Mouse (Mus musculus) embryonic fibroblast, embryonic 13.5 days (primary cell): ENCODE data around the gene Rnaseh2c. TPM values are rescaled to one million over a fixed set of nuclear protein-coding genes. Genes with fewer than 3 reads are reported as not detected.

Experiments used
- H3K27ac ChIP-seq: 2 replicates; pipeline ENCODE4 v1.5.1; 2012; ENCODE audit warnings: low read length, control low read depth, inconsistent platforms; ENCODE audit not compliant: insufficient read depth
- H3K4me1 ChIP-seq: 2 replicates; pipeline ENCODE4 v1.6.1; 2011; ENCODE audit warnings: low read length; ENCODE audit not compliant: control insufficient read depth, insufficient read depth
- H3K4me3 ChIP-seq: 2 replicates; pipeline ENCODE4 v1.5.1; 2011; ENCODE audit warnings: mild to moderate bottlenecking, control low read depth, low read length; ENCODE audit not compliant: insufficient read depth
- CTCF ChIP-seq: IDR thresholded peaks from 2 replicates; pipeline ENCODE4 v1.5.1; 2011; ENCODE audit warnings: mild to moderate bottlenecking, control low read depth, low read length, moderate library complexity, borderline replicate concordance; ENCODE audit not compliant: insufficient read depth
- POLR2A ChIP-seq: IDR thresholded peaks from 2 replicates; pipeline ENCODE4 v1.6.1; 2011; ENCODE audit warnings: low read depth, mild to moderate bottlenecking, control low read depth, low read length, moderate library complexity
- polyA plus RNA-seq: library from polyadenylated mRNA; stranded (reverse); fragments of >200 nt; gene quantifications from 2 replicates; pipeline ENCODE4 v1.2.4, GENCODE M21; 2011; ENCODE audit warnings: low read depth; ENCODE audit not compliant: missing spikeins, insufficient read length

Gene Rnaseh2c
- polyA plus RNA-seq, 1 experiment = 38.5 TPM

DNA sequence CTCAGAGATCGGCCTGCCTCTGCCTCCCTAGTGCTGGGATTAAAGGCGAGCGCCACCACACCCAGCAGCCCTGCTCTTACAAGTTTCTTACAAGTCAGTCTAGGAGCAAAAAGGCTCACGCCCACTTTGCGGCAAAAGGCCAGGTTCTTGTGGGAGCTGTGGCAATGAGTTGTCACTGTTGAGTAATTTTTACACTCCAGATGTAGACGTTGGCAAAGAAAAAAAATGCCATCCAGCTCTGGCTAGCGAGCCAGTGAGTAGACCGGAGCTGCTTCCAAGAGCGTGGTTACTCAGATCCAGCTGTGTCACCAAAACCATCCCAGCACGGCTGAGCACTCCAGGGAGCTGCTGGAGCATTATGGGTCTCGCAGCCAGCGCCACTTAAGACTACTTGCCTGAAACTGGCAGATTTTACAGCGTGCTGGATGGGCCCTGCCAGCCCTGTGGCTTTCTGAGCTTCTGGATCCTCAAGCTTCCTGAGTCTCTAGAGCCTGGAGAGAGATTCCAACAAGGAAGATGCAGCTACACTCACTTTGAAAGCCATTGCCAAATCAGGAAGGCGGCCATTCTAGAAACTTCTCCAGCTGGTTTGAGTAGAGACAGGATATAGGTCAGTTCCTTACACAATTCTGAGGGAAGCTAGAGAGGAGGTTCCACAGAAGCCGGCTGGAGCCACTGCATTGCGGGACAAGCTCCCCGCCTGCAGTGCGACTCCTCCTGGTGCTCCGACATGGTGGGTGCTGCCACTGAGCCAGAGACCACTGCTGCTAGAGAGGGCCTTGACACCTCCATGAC lies 29.1 kb upstream of the Rnaseh2c start:
- Histone ChIP-seq H3K4me3 (no peak overlapping the region), H3K27ac (0 out of 2 replicates have a peak overlapping the region, but pooled peaks have one; percentile 8), H3K4me1 (no peaks in the 10 kb centered on the region)
- TF ChIP-seq CTCF (no peak), POLR2A (no peak)

DNA sequence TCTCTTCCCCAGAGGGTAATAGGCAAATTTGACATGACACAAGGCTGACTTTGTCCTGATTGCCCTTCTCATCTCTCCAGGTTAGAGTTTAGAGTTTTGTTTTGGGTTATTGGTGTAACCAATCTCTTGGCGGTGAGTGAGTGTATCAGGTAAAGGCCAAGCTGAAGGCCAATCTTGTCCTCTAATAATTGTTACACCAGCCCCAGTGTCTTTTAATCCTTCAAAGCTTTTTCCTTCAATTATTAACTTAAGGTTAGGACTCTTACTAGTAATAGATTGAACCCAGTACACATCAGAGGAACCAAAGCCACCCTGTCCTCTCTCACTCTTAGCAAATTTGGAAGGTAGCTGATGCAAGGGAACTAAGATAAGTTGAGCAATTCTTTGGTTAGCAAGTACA lies 26.3 kb upstream of the Rnaseh2c start:
- TF ChIP-seq POLR2A (no peak), CTCF (no peak)
- Histone ChIP-seq H3K4me1 (no peaks in the 10 kb centered on the region), H3K4me3 (no peak overlapping the region), H3K27ac (no peak overlapping the region)

DNA sequence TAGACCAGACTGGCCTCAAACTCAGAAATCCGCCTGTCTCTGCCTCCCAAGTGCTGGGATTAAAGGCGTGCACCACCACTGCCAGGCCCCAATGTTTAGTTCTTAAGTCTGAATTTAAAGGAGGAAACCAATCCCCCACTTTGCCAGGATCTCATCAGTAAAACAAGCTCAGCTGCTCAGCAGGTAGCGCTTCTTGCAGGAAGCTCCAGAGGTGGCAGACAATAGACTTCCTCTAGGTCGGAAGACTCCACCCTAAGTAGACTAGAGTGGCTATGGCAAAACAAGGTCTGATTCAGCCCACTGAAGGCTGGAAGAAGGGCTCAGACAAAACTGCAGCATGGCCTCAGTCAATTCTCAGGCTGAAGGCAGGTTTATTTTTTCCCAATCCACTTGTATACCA lies 21.7 kb upstream of the Rnaseh2c start:
- H3K4me3 ChIP-seq = no peak overlapping the region
- H3K27ac ChIP-seq = no peak overlapping the region
- H3K4me1 ChIP-seq = no peaks in the 10 kb centered on the region
- TF ChIP-seq CTCF = no peak
- no peak for TF ChIP-seq POLR2A

DNA sequence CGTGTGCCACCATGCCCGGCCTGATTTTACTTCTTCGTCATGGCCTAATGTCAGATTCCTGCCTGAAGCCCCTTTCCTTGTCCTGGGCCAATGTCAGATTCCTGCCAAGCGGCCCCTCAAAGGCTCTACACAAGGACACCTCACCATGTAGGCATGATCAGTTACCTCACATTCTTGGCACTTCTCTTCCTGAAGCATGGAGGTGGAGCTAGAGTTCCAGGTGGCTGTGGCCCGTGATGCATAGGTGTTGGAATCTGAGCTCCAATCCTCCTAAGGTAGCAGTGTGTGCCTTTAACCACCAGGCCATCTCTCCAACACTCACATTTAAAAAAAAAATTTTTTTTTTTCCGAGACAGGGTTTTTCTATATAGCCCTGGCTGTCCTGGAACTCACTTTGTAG lies 20.9 kb upstream of the Rnaseh2c start:
- H3K4me1 ChIP-seq = no peaks in the 10 kb centered on the region
- no peak overlapping the region for H3K27ac ChIP-seq
- H3K4me3 ChIP-seq = no peak overlapping the region
- TF ChIP-seq POLR2A (no peak), CTCF (no peak)

DNA sequence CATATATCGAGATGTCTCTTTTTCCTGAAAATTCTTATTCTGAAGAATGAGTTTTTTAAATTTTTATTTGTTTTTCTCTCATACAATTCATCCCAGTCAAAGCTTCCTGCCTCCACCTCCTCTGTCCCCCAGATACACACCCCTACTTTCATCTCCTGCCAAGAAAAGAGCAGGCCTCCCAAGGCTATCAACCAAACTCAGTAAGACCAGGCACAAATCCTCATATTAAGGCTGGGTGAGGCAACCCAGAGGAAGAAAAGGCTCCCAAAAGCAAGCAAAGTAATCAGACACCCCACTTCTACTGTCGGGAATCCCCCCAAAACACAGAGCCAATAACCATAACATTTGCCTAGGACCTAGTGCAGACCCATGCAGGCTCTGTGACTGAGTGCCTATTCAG lies 19.7 kb upstream of the Rnaseh2c start:
- no peaks in the 10 kb centered on the region for H3K4me1 ChIP-seq
- TF ChIP-seq CTCF (no peak), POLR2A (no peak)
- H3K4me3 ChIP-seq = no peak overlapping the region
- no peak overlapping the region for H3K27ac ChIP-seq

DNA sequence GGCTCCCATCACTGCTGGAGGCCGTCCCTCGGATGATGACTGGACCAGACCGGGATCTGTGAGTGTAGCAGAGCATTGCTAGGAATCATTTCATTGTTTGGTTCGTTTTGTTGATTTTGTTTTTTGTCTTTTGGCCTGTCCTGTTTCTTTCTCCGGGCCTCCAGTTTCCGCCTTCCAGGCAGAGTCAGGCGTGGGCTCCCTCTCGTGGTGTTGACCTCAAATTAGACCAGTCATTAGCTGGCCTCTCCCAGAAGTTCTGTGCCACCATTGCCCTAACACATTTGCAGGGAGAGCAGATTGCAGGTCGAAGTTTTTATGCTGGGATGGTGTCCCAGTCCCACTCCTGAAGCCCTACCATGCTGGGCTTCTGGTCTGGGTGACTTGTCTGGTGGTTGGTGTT lies 12.5 kb upstream of the Rnaseh2c start:
- H3K4me1 ChIP-seq = no peaks in the 10 kb centered on the region
- H3K4me3 ChIP-seq = no peak overlapping the region
- TF ChIP-seq POLR2A = no peak
- TF ChIP-seq CTCF = no peak
- no peak overlapping the region for H3K27ac ChIP-seq

DNA sequence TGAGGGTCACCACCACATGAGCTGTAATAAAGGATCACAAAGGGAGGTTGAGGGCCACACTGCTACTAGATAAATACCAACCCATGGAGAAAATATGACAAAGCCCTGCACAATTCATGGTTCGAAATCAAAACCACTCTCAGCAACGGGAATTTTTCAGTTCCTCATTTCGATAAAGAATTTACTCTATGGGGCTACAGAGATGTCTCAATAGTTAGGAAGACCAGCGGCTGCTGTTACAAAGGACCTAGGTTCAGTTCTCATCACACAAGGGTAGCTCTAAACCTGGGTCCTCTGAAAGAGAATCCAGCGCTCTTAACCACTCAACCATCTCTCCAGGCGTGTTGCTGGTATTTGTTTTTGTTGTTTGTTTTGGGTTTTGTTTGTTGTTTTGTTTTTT lies 9.8 kb upstream of the Rnaseh2c start:
- no peak for TF ChIP-seq POLR2A
- no peak for TF ChIP-seq CTCF
- Histone ChIP-seq H3K4me3 (no peak overlapping the region), H3K4me1 (no peaks in the 10 kb centered on the region), H3K27ac (no peak overlapping the region)

DNA sequence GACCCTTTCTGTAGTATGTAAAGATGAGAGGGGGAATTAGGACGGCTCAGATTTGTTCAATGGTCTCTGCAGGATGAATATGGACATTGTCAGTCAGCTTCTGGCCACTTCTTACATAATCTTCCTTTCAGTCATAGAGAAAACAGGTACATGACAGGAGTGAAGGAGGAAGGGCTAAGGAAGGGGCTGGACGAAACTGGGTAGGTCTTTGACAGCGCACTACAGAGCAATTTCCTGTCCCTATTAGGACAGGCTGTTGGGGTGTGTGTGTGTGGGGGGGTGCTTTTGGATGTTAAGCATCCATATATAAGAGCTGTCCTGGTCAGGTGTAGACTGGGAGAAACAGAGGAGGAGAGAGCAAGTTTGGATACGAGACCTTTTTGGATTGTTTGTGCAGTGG lies 2.4 kb upstream of the Rnaseh2c start:
- no peak overlapping the region for H3K27ac ChIP-seq
- TF ChIP-seq POLR2A = no peak
- no peaks in the 10 kb centered on the region for H3K4me1 ChIP-seq
- no peak overlapping the region for H3K4me3 ChIP-seq

DNA sequence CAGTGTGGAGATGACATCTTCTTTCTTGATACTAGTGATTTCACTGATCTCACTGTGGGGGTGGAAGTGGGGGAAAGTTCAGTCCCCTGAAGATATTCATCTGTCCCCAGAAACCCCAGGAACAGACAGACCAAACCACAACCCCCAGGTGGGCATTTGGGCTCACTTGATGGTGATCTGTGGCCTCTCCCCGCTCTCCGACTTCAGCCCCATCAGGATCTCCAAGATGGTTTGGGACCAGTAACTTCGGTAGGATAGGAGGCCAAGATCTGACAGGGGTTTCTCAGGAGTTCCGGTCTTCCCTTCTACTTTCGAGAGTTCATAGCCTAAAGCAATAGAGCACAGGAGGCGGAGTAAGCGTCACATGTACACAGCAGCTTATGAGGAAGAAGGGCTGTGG lies 2.0 kb downstream of the Rnaseh2c start:
- TF ChIP-seq CTCF (no peak), POLR2A (no peak)
- H3K4me3 ChIP-seq = no peak overlapping the region
- H3K4me1 ChIP-seq = no peaks in the 10 kb centered on the region
- no peak overlapping the region for H3K27ac ChIP-seq

DNA sequence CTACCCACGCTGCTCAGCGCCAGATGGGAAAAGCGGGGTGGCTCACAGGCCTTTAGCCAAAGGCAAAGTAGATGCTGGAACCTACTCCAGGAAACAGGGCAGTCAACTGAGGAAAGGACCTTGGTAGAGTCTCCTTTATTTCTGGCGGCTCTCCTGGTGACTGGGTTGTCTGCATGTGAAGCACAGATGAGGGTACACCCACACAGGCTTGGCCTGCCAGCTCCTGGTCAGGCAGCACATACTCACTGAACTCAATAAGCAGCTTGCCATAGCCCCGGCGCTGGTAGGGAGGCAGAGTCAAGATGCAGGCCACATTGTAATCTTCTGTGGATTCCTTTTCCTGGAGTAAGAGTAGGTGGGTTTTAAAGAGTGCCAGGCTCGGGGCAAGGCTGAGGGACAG lies 3.5 kb downstream of the Rnaseh2c start:
- TF ChIP-seq POLR2A = no peak
- TF ChIP-seq CTCF = no peak
- H3K4me1 ChIP-seq = no peaks in the 10 kb centered on the region
- no peak overlapping the region for H3K4me3 ChIP-seq
- H3K27ac ChIP-seq = no peak overlapping the region

DNA sequence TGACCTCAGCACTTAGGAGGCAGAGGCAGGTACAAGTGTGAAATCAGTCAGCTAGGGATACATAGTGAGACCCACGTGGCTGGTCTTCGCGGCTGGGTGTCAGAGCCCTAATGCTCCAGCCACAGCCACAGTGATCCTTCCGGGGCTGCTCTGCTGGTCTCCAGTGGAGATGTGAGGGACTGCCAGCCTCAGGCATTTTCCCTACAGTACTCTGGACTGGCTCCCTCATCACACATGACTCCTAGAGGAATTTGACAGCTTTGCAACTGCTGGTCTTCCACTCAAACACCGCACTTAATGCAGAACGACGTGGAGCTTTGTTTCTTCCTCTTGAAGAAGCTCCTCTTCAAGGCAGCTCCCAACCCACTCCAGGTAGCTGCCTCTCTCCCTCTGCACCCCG lies 4.5 kb downstream of the Rnaseh2c start:
- H3K27ac ChIP-seq = no peak overlapping the region

More for the DNA sequence above, 4.5 kb downstream of the Rnaseh2c start:
- Histone ChIP-seq H3K4me1 (no peaks in the 10 kb centered on the region), H3K4me3 (no peak overlapping the region)
- TF ChIP-seq CTCF (no peak), POLR2A (no peak)
